Mouse (Mus musculus): ENCODE data around the gene Aff3.

GRCm38 (mm10) chr1:38222160-38222559 lies 442.6 kb downstream of the Aff3 start:
- TF ChIP-seq CTCF (IDR thresholded peaks at IDR 0.05; ENCODE audit: low read depth) (no peak), EP300 (IDR thresholded peaks at IDR 0.05; ENCODE audit: low read depth) (no peak)

Data from heart, postnatal 0 days (tissue).